Mouse (Mus musculus) neutrophil, adult 5-6 weeks (primary cell): ENCODE results near the gene Patl2. TPM values are rescaled to one million over a fixed set of nuclear protein-coding genes. Genes with fewer than 3 reads are reported as not detected.
A peak's percentile ranks its signal among the peaks of the same experiment; 100 is the strongest.
"Not testable (repeated sequence)": the region's sequence is repeated elsewhere in the genome, so short reads cannot be mapped to it uniquely, and the experiment has no call there.

Experiments used
- ATAC-seq: fragments of 151-379, 151-347 bp; 2 replicates; pipeline ENCODE4 v1.8.0; 2017; ENCODE audit warnings: mild to moderate bottlenecking, moderate TSS enrichment; ENCODE audit not compliant: insufficient number of reproducible peaks, poor library complexity, low FRiP score, severe bottlenecking; ENCODE audit errors: extremely low read depth
- total RNA-seq: library from RNA; stranded (forward); fragments of 200-1000 nt; gene quantifications from 2 replicates; pipeline ENCODE4 v1.2.3, GENCODE M21; 2017

Patl2 gene
- total RNA-seq, result not detected in 2 replicates

DNA sequence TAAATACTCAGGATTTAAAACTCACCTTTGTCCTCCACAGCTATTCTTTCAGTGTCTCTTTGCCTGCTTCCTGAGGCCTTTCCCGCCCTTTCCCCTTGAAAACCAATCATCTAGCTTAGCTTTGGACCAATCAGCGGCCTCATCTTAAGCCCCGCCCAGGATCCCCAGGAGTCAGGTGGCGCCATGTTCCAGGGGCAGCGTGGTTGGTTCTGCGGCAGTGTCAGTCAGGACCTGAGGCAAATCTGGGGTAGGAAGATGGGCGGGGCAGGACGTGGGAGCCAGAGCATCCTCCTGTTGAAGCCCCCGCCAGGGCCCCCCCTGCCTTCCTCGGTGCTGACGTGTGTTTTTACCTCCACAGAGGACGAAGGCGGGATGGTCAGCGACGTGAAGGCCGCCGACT, at the start of gene Patl2, which contains the start of gene Terb2:
Patl2 (minus strand) TSS at position 84 of the 400 bp plus-strand sequence.
Terb2 (plus strand) TSS at position 167 of the 400 bp plus-strand sequence.
- no peak for ATAC-seq

- ATAC-seq, result no peak
These were observed 49.4 kb upstream of the Patl2 start for GRCm38 (mm10) chr2:122235425-122235824.

DNA sequence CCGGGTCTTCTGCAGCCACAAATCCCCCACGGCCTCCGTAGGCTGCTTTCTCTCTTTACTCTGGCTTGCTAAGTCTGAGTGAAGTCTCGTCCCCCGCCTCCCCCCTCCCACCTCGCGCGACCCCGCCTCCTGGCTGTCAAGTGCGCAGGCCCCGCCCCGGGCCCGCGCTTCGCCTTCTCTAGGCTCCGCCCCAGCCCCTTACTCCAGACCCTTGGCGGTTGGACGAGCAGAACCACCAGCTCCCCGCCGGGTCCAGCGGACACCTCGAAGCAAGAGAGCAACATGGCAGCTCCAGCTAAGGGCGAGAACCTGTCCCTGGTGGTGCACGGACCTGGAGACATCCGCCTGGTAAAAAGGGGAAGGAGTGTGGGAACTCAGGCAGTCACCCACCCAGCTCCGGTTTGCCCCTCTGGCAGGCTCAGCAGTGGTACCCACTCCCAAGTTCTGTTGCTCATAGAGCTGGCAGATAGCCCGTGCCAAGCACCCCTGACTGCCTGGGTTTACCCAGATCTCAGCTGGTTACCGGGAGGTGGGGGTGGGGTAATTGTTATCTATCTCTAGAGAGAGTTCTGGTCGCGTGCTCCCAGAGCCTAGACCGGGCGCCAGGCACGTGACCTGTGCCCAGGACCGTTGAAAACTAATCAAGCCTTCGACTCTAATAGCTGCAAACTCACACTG, 48.8 kb upstream of the Patl2 start, which contains the start of gene Sord:
Sord (plus strand) TSS at position 139 of the 678 bp plus-strand sequence.
- ATAC-seq, result peak; percentile 75

DNA sequence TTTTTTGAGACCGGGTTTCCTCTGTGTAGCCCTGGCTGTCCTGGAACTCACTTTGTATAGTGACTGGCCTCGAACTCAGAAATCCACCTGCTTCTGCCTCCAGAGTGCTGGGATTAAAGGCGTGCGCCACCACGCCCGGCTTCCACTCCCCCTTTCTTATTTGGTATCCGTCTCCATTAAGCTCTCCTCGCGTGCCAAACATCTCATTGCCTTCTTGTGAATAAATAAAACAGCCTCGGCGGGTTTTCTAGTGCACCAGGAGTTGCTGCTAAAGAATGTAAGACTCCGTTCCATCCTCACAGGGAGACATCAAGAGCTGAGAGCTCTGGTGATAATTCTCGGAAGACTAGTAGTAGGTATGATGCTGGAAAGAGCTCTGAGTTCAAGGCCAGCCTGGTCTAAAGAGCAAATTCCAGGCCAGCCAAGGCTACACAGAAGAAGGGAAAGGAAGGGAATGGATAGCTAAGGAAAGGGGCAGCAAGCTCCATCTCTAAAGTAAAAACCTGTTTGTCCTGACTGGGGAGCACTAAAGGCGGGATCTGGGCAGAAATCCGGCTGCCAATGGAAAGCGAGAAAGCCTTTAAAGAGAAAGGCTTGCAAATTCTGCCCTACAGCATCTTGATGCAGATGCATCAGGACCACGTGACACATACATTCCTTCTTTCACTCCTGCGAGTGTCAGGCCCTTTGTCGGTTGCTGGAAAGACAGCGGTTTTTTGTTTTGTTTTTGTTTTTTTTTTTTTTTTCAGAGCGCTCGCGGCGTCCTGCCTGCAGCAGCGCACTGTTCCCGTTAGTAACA, 48.0 kb upstream of the Patl2 start:
- no peak for ATAC-seq

- ATAC-seq, result no peak
These were observed 47.4 kb upstream of the Patl2 start for GRCm38 (mm10) chr2:122233341-122233740.

DNA sequence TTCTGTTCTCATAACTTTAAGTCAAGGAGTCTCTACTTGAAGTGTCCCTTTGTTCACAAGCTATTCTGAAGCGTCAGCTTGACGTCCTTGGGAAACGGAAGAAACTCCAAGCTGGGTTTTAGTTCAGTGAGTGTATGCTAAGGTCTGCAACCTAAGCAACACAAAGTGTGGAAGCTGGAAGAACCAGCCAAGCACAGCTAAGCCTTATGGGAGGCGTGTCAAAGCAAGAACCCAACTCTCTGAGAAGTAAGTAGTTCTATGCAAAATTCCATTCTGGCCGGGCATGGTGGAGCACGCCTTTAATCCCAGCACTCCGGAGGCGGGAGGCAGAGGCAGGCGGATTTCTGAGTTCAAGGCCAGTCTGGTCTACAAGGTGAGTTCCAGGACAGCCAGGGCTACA, 45.6 kb upstream of the Patl2 start:
- no peak for ATAC-seq

DNA sequence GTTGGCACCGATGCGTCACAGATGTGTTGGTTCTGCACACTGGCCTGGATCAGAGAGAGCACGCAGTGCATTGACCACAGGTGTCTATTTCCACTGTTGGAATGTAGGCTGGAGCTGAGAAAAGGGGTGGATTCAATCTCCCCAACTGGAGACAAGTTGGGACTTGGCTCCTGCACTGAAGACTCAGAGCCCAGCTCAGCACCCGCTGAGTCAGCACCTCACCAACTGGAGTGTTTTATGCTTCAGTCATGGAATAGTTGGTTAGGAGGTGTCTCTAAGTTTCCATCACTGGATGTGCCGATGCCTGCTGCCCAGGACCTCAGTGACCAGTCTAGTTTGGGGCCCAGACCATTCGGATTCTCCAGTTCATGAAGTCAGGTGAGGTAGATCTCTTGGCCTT, 44.4 kb upstream of the Patl2 start:
- no peak for ATAC-seq

DNA sequence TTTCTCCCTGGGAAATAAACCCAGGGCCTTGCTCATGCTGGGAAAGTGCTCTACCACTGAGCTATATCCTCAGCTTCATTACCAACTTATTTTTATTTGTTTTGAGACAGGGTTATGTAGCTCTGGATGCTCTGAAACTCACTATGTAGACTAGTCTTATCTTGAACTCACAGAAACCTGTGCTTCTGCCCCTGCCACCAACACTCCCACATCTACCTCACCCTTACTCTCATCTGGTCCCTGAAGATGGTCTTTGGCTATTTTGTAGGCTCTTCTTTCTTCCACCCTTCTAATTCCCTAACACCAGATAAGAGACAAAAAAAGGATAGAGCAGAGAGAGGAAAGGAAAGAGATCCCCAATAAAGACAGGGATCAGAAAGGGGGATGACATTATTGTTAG, 37.7 kb upstream of the Patl2 start:
- ATAC-seq, result no peak

- ATAC-seq, result 0 out of 2 replicates have a peak, but pooled peaks have one; percentile 26
These were observed 36.3 kb upstream of the Patl2 start for GRCm38 (mm10) chr2:122222272-122222671.

DNA sequence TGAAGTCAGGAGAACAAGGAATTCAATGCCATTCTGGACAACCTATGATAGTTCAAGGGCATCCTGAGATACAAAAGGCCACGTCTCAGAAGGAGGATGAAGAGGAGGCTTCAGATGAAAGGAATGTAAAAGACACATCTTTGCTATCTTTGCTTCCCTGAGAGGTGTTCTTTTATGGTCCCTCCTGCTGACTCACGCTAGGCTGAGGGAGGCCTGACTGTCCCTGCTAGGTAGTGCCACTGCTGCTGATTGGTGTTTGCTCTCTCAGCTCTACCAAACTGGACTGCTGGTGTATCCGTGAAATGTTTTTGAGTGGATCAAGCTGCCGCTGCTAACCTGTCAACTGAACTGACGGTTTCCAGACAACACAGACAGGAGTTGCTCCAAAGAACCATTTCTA, 35.8 kb upstream of the Patl2 start:
- no peak for ATAC-seq

GRCm38 (mm10) chr2:122221378-122221777, 35.4 kb upstream of the Patl2 start:
- no peak for ATAC-seq

DNA sequence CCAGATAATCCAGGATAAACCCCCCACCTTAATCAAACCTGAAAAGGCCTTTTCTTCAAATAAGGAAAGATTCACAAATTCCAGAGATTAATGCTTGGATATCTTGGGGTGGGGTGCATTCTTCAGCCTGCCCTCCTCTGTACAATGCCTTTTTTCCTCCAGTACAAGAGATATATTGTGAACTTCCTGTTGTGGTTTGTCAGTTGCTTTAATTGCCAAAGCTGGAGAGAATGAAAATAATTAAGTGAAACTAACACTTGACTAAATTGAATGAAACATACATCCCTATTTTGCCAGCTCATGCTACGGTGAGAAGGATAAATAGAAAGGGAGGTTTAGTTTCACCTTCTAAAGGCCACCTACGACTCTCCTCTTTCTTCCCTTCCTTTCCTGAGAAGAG, 32.2 kb upstream of the Patl2 start:
- ATAC-seq, result no peak

DNA sequence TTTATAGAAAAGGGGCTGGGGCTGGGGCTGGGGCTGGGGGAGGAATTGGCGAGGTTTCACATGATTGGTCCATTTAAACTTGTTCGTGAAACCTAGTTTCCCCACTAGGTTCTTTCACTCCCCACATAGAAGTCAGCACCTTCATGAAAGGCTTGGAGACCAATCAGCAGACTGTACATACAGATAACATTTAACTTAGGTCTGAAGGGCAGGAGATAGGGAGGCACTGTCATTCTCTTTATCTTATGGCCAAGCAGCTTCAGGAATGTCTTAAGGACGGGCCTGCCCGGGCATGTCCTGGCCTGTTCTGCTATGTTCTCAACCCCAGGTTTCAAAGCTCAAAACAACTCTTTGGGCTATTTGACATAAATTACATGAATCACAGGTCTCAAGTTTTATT, 31.1 kb upstream of the Patl2 start:
- not testable (repeated sequence) for ATAC-seq

DNA sequence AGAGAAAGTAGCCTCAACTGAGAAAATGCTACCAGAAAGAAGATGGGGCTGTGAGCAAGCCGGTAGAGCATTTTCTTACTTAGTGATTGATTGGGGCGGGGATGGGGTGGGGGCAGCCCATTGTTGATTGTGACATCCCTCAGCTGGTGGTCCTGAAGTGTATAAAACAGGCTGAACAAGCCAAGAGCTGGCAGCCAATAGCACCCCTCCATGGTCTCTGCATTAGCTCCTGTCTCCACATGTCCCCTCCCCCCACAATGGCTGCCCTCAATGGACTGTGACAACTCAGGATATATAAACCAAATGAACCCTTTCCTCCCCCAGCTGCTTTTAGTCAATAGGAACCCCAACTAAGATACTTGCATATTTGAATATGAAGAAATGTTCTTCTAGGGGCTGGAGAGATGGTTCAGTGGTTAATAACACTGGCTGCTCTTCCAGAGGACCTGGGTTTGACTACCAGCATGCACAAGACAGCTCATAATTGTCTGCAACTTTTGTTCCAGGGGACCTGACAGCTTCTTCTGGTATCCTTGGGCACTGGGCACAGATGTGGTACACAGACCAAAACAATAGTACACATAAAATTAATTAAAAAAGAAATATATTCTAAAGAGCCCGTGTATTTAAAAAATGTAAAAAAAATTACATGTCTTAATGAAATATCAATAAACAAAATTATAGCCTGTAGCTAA, 24.7 kb upstream of the Patl2 start:
- ATAC-seq, result no peak

DNA sequence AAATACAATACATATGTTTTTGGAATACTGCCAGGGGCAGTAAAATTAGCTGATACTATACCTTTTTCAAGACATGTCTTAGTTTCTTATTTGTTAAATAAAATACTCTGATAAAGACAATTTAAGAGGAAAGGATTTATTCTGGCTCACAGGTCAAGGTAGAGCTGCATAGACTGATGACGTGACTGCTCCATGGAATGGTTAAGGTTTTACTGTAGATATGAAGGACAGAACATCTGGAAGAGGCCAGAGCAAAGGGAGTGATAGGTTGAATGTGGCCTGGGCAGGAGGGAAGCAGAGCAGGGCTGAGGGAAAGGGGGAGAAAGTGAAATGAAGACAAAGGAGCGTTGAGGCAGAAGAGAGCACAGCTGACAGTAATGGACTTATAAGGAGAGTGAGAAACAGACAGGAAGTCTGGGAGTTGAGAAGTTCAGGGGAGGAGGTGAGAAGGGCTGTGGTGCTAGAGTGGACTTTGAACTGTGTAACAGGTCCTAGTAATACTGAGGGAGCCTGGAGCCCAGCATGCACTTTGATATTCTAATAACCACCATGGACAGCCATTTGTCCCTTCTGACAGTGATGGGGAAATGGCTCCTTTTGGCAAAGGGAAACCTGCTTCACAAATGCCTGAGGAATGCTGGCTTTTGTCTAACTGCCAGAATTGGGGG, 20.6 kb upstream of the Patl2 start:
- no peak for ATAC-seq

- no peak for ATAC-seq
These were observed 15.5 kb upstream of the Patl2 start for GRCm38 (mm10) chr2:122201501-122201900.

- ATAC-seq, result no peak
These were observed 8.5 kb upstream of the Patl2 start for GRCm38 (mm10) chr2:122194509-122194929.

DNA sequence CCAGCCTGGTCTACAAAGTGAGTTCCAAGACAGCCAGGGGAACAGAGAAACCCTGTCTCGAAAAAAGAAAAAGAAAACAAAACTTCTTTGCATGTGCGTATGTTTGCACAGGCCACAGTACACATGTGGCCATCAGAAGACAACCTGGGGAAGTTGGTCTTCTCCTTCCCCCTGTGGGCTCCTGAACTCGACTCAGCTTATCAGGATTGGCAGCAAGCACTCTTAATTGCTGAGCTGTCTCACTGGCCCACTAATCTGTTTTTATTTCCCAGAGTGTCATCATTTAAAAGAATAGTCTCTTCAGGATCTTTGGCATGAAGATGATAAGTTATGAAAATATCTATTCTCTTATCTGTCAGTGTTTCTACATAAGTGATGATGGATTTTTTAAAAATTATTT, 5.9 kb upstream of the Patl2 start:
- ATAC-seq, result no peak

DNA sequence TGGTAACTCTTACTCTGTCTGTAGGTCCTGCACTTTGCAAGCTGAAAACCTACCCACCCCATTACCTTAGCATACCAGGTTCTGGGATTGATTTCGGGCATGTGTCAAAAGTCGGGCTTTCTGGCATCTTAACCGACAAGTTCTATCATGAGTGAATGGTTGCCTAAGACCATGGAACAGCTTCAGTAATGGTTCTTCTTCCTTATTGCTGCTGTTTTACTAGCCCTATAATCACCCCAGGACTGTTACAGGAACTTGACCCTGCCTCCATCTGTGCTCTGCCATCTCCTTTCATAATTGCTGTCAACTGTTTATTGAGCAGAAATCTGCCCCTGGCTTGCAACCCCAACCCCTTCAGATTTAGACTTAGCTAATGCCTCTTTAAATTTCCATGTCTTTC, 762 bp upstream of the Patl2 start:
- no peak for ATAC-seq
